Mouse (Mus musculus): Measurements from ENCODE around the gene Rnf123. TPM values are rescaled to one million over a fixed set of nuclear protein-coding genes. Genes with fewer than 3 reads are reported as not detected.

Gene Rnf123
- polyA plus RNA-seq, 1 experiment, result not detected

DNA sequence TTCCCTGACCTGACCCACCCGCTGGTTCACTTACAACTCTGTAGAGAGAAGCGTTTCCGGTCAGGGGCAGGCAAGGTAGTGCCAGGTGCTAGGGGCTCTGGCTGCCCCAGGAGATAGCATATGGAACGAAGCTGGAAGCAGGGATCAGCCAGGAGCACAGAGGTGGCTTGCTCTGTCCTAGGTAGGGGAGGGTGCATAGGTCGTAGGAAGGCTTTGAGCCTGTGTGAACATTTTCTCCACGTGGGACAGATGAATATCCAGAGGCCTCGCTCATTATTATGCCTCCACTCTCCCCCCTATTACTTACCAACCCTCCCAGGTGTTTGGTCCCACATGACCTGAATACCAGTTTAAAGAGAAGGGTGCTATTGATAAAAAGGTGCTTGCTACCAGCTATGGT lies 30.7 kb downstream of the Rnf123 start:
- H3K27ac ChIP-seq (ENCODE audit: insufficient read depth, low read depth, low read length), result no peak overlapping the region
- TF ChIP-seq CTCF (IDR thresholded peaks at IDR 0.05; ENCODE audit: insufficient read depth, low read depth, low read length), result no peak
- TF ChIP-seq POLR2A (IDR thresholded peaks at IDR 0.05; ENCODE audit: insufficient read depth, low read depth, low read length), result no peak
- H3K4me3 ChIP-seq (ENCODE audit: insufficient read depth, low read depth, low read length), result no peak overlapping the region
- peaks cover 25% of the 10 kb centered on the region for H3K4me1 ChIP-seq (ENCODE audit: control insufficient read depth, insufficient read depth, low read length)
- 74% methylated on average over 7 of the region's 7 CpGs for WGBS

DNA sequence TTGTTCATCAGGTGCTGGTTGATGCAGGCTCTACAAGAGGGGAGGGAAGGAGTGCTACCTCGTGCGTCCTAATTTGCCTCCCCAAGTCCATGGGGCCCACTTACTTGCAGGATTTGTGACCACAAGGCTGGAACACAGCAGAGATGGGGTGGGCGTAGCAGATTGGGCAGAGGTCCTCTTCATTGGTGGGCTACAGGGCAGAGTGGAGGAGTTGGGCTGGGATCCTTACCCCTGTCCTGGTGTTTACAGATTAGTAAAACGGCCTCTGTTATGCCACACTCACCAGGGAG lies 31.3 kb downstream of the Rnf123 start:
- no peak overlapping the region for H3K27ac ChIP-seq (ENCODE audit: insufficient read depth, low read depth, low read length)
- no peak overlapping the region for H3K4me3 ChIP-seq (ENCODE audit: insufficient read depth, low read depth, low read length)
- no peak for TF ChIP-seq CTCF (IDR thresholded peaks at IDR 0.05; ENCODE audit: insufficient read depth, low read depth, low read length)
- TF ChIP-seq POLR2A (IDR thresholded peaks at IDR 0.05; ENCODE audit: insufficient read depth, low read depth, low read length), result no peak
- H3K4me1 ChIP-seq (ENCODE audit: control insufficient read depth, insufficient read depth, low read length), result peaks cover 25% of the 10 kb centered on the region
- WGBS, result 75% methylated on average over 4 of the region's 4 CpGs

DNA sequence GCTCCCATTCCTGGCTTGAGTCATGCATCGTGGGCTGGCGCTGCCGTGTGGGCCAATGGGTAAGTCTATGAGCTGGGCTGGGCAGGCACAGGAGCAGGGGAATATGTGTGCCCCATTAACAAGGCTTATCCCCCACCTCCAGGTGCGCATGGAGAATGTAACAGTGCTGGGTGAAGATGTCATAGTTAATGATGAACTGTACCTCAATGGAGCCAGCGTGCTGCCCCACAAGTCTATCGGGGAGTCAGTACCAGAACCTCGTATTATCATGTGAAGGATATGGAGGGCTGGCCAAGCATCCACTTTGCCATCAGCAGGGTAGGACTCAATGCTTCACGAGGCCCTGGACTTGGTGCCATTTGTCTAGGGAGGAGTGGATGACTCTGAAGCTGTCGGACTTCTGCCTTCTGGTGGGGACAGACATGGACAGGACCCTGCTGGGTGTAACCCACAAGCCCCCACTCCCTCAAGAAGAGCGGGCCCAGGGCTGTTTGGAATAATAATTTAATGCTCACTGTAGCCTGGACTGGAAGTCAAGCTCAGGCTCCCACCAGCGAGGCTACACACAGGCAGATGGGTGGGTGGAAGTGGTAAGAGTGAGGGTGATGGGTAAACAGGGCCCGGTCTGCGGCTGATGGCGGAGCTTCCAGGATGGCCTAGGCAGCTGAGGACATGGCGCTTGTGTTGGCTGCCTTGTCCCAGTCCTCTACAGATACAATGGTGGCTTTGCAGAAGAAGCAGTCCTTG lies 31.8 kb downstream of the Rnf123 start:
- WGBS, result 86% methylated on average over 15 of the region's 15 CpGs
- no peak overlapping the region for H3K27ac ChIP-seq (ENCODE audit: insufficient read depth, low read depth, low read length)
- no peak for TF ChIP-seq POLR2A (IDR thresholded peaks at IDR 0.05; ENCODE audit: insufficient read depth, low read depth, low read length)
- no peak for TF ChIP-seq CTCF (IDR thresholded peaks at IDR 0.05; ENCODE audit: insufficient read depth, low read depth, low read length)

DNA sequence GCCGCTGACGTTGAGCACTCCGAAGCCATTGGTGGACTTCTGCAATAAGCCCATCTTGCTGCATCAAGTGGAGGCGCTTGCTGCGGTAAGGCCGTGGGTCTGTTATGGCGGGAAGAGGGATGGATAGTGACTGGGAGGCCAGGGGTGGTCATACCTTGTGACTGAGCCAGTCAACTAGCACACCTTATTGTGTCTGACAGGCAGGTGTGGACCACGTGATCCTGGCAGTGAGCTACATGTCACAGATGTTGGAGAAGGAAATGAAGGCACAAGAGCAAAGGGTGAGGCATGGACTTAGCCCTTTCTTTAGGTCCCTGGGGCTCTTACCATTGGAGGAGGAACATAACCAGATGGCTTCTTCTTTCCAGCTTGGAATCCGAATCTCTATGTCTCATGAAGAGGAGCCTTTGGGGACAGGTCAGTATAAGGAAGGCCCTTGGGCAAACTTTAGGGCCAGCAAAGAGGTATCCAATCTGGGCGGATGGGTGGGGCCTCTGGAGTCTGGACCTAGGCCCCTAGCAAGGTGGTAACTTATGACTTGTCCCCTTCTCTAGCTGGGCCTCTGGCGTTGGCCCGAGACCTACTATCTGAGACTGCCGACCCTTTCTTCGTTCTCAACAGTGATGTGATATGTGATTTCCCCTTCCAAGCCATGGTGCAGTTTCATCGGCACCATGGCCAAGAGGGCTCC lies 33.4 kb downstream of the Rnf123 start:
- Histone ChIP-seq H3K4me3 (ENCODE audit: insufficient read depth, low read depth, low read length) (peak overlapping the region; percentile 65), H3K4me1 (ENCODE audit: control insufficient read depth, insufficient read depth, low read length) (peaks cover 25% of the 10 kb centered on the region), H3K27ac (ENCODE audit: insufficient read depth, low read depth, low read length) (peak overlapping the region; percentile 27; the same call in 1 of the 2 replicates)
- no peak for TF ChIP-seq POLR2A (IDR thresholded peaks at IDR 0.05; ENCODE audit: insufficient read depth, low read depth, low read length)
- no peak for TF ChIP-seq CTCF (IDR thresholded peaks at IDR 0.05; ENCODE audit: insufficient read depth, low read depth, low read length)
- 39% methylated on average over 15 of the region's 15 CpGs for WGBS

More for the DNA sequence above, 31.8 kb downstream of the Rnf123 start:
- peaks cover 25% of the 10 kb centered on the region for H3K4me1 ChIP-seq (ENCODE audit: control insufficient read depth, insufficient read depth, low read length)
- H3K4me3 ChIP-seq (ENCODE audit: insufficient read depth, low read depth, low read length), result no peak overlapping the region

GRCm38 (mm10) chr9:108049016-108049455 lies 34.1 kb downstream of the Rnf123 start, which contains the start of gene Gmppb:
Gene Gmppb, plus strand, starts transcription at chr9:108049242.
- H3K4me3 ChIP-seq (ENCODE audit: insufficient read depth, low read depth, low read length), result peak within 1 kb of the TSS; percentile 65
- WGBS, result under 1% methylated on average over 33 of the region's 39 CpGs
- peak within 1 kb of the TSS; percentile 27; the same call in 1 of the 2 replicates for H3K27ac ChIP-seq (ENCODE audit: insufficient read depth, low read depth, low read length)
- H3K4me1 ChIP-seq (ENCODE audit: control insufficient read depth, insufficient read depth, low read length), result peaks cover 25% of the 10 kb centered on the region
- TF ChIP-seq CTCF (IDR thresholded peaks at IDR 0.05; ENCODE audit: insufficient read depth, low read depth, low read length), result no peak
- TF ChIP-seq POLR2A (IDR thresholded peaks at IDR 0.05; ENCODE audit: insufficient read depth, low read depth, low read length), result peak; percentile 55; the same call in 1 of the 2 replicates

GRCm38 (mm10) chr9:108048566-108048955 lies 34.6 kb downstream of the Rnf123 start:
- Histone ChIP-seq H3K27ac (ENCODE audit: insufficient read depth, low read depth, low read length) (no peak overlapping the region), H3K4me3 (ENCODE audit: insufficient read depth, low read depth, low read length) (peak overlapping the region; percentile 26; the same call in 1 of the 2 replicates), H3K4me1 (ENCODE audit: control insufficient read depth, insufficient read depth, low read length) (peaks cover 25% of the 10 kb centered on the region)
- 2% methylated on average over 19 of the region's 19 CpGs for WGBS
- no peak for TF ChIP-seq CTCF (IDR thresholded peaks at IDR 0.05; ENCODE audit: insufficient read depth, low read depth, low read length)
- TF ChIP-seq POLR2A (IDR thresholded peaks at IDR 0.05; ENCODE audit: insufficient read depth, low read depth, low read length), result no peak

- Histone ChIP-seq H3K4me3 (ENCODE audit: insufficient read depth, low read depth, low read length) (no peak overlapping the region), H3K4me1 (ENCODE audit: control insufficient read depth, insufficient read depth, low read length) (peaks cover 19% of the 10 kb centered on the region), H3K27ac (ENCODE audit: insufficient read depth, low read depth, low read length) (no peak overlapping the region)
- no peak for TF ChIP-seq CTCF (IDR thresholded peaks at IDR 0.05; ENCODE audit: insufficient read depth, low read depth, low read length)
- TF ChIP-seq POLR2A (IDR thresholded peaks at IDR 0.05; ENCODE audit: insufficient read depth, low read depth, low read length), result no peak
- 46% methylated on average over 17 of the region's 17 CpGs for WGBS
Measured at GRCm38 (mm10) chr9:108047601-108048565, 35.3 kb downstream of the Rnf123 start.

DNA sequence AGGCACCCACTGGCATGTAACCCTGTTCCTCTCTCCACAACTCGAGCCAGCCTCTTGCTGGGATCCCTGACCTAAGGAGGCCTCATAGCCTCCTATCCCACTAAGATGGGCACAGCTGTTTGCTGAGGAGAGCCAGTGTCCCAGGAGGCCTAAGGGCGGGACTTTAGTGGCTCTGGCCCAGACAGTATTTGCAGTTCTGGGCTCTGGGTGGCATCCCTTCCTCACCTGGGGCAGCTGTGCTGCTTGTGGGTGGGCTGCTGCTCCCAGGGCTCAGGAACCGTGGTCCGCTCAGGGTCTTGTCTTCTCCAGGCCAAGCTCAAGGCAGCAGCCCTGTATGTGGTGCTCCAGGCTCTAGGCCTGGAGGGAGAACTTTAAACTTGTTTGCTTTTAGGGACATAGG lies 36.6 kb downstream of the Rnf123 start:
- H3K4me1 ChIP-seq (ENCODE audit: control insufficient read depth, insufficient read depth, low read length), result peaks cover 17% of the 10 kb centered on the region
- TF ChIP-seq CTCF (IDR thresholded peaks at IDR 0.05; ENCODE audit: insufficient read depth, low read depth, low read length), result no peak
- TF ChIP-seq POLR2A (IDR thresholded peaks at IDR 0.05; ENCODE audit: insufficient read depth, low read depth, low read length), result no peak
- WGBS, result 95% methylated on average over 4 of the region's 4 CpGs
- no peak overlapping the region for H3K27ac ChIP-seq (ENCODE audit: insufficient read depth, low read depth, low read length)
- H3K4me3 ChIP-seq (ENCODE audit: insufficient read depth, low read depth, low read length), result no peak overlapping the region

Data from olfactory bulb, adult 2 months (tissue).